Mouse (Mus musculus): ENCODE measurements around the gene Agmat. TPM values are rescaled to one million over a fixed set of nuclear protein-coding genes. Genes with fewer than 3 reads are reported as not detected.

Agmat gene
- polyA plus RNA-seq (2015; fragmentation: Nextera tagmentation; extraction: Ambion mirVana): 0.25 and 0.27 TPM in 2 replicates

GRCm38 (mm10) chr4:141746578-141747346 lies at the start of gene Agmat:
Gene Agmat, plus strand, starts transcription at chr4:141746672.
- TF ChIP-seq EP300 (IDR thresholded peaks at IDR 0.05): no peak
- TF ChIP-seq CTCF (IDR thresholded peaks at IDR 0.05): no peak
- WGBS: 21% methylated on average over 21 of the region's 25 CpGs
- Histone ChIP-seq H3K4me2 (replicated peaks; ENCODE audit: low read depth, low read length) (no peak within 1 kb of the TSS), H3K27ac (ENCODE audit: low read length) (no peak within 1 kb of the TSS), H3K36me3 (ENCODE audit: insufficient read depth, low read length) (no peaks in the 10 kb centered on the region), H3K9ac (replicated peaks; ENCODE audit: low read depth) (no peak within 1 kb of the TSS), H3K4me3 (ENCODE audit: low read depth, low read length) (no peak within 1 kb of the TSS), H3K4me1 (ENCODE audit: insufficient read depth, low read depth, low read length) (no peaks in the 10 kb centered on the region), H3K27me3 (replicated peaks; ENCODE audit: insufficient read depth, low read length) (no peaks in the 10 kb centered on the region), H3K9me3 (ENCODE audit: low read length) (no peaks in the 10 kb centered on the region)
- DNase-seq (ENCODE audit: low spot score): no peak
- no peak for ATAC-seq

- WGBS: 88% methylated on average over 2 of the region's 2 CpGs
- H3K36me3 ChIP-seq (ENCODE audit: insufficient read depth, low read length): peaks cover 60% of the 10 kb centered on the region
Observed at GRCm38 (mm10) chr4:141704625-141705024, 41.8 kb upstream of the Agmat start.

GRCm38 (mm10) chr4:141705331-141705730 lies 41.1 kb upstream of the Agmat start:
- no peak overlapping the region for H3K4me2 ChIP-seq (replicated peaks; ENCODE audit: low read depth, low read length)

More at GRCm38 (mm10) chr4:141704625-141705024, 41.8 kb upstream of the Agmat start:
- no peak overlapping the region for H3K27ac ChIP-seq (ENCODE audit: low read length)
- H3K4me2 ChIP-seq (replicated peaks; ENCODE audit: low read depth, low read length): no peak overlapping the region
- TF ChIP-seq EP300 (IDR thresholded peaks at IDR 0.05) (no peak), CTCF (IDR thresholded peaks at IDR 0.05) (no peak)
- no peaks in the 10 kb centered on the region for H3K4me1 ChIP-seq (ENCODE audit: insufficient read depth, low read depth, low read length)
- no peak for ATAC-seq
- H3K9ac ChIP-seq (replicated peaks; ENCODE audit: low read depth): no peak overlapping the region
- H3K4me3 ChIP-seq (ENCODE audit: low read depth, low read length): no peak overlapping the region
- DNase-seq (ENCODE audit: low spot score): no peak
- H3K27me3 ChIP-seq (replicated peaks; ENCODE audit: insufficient read depth, low read length): no peaks in the 10 kb centered on the region
- no peaks in the 10 kb centered on the region for H3K9me3 ChIP-seq (ENCODE audit: low read length)

GRCm38 (mm10) chr4:141708005-141708404 lies 38.5 kb upstream of the Agmat start:
- Histone ChIP-seq H3K4me2 (replicated peaks; ENCODE audit: low read depth, low read length) (no peak overlapping the region), H3K27me3 (replicated peaks; ENCODE audit: insufficient read depth, low read length) (no peaks in the 10 kb centered on the region), H3K9ac (replicated peaks; ENCODE audit: low read depth) (no peak overlapping the region), H3K4me3 (ENCODE audit: low read depth, low read length) (no peak overlapping the region), H3K36me3 (ENCODE audit: insufficient read depth, low read length) (peaks cover 55% of the 10 kb centered on the region), H3K4me1 (ENCODE audit: insufficient read depth, low read depth, low read length) (no peaks in the 10 kb centered on the region), H3K9me3 (ENCODE audit: low read length) (no peaks in the 10 kb centered on the region), H3K27ac (ENCODE audit: low read length) (no peak overlapping the region)
- TF ChIP-seq EP300 (IDR thresholded peaks at IDR 0.05) (no peak), CTCF (IDR thresholded peaks at IDR 0.05) (no peak)
- ATAC-seq (no peak), DNase-seq (ENCODE audit: low spot score) (no peak)
- WGBS: 88% methylated on average over 7 of the region's 7 CpGs

More at GRCm38 (mm10) chr4:141705331-141705730, 41.1 kb upstream of the Agmat start:
- H3K27me3 ChIP-seq (replicated peaks; ENCODE audit: insufficient read depth, low read length): no peaks in the 10 kb centered on the region
- no peaks in the 10 kb centered on the region for H3K9me3 ChIP-seq (ENCODE audit: low read length)
- no peak overlapping the region for H3K27ac ChIP-seq (ENCODE audit: low read length)
- peak; percentile 59 for ATAC-seq
- DNase-seq (ENCODE audit: low spot score): peak; percentile 50
- TF ChIP-seq EP300 (IDR thresholded peaks at IDR 0.05) (no peak), CTCF (IDR thresholded peaks at IDR 0.05) (no peak)
- H3K4me1 ChIP-seq (ENCODE audit: insufficient read depth, low read depth, low read length): no peaks in the 10 kb centered on the region
- WGBS: 80% methylated on average over 4 of the region's 4 CpGs
- no peak overlapping the region for H3K9ac ChIP-seq (replicated peaks; ENCODE audit: low read depth)
- no peak overlapping the region for H3K4me3 ChIP-seq (ENCODE audit: low read depth, low read length)
- H3K36me3 ChIP-seq (ENCODE audit: insufficient read depth, low read length): peaks cover 60% of the 10 kb centered on the region

GRCm38 (mm10) chr4:141708971-141709370 lies 37.5 kb upstream of the Agmat start:
- TF ChIP-seq EP300 (IDR thresholded peaks at IDR 0.05): no peak
- no peak for TF ChIP-seq CTCF (IDR thresholded peaks at IDR 0.05)
- Histone ChIP-seq H3K4me1 (ENCODE audit: insufficient read depth, low read depth, low read length) (no peaks in the 10 kb centered on the region), H3K9ac (replicated peaks; ENCODE audit: low read depth) (no peak overlapping the region), H3K27ac (ENCODE audit: low read length) (no peak overlapping the region), H3K27me3 (replicated peaks; ENCODE audit: insufficient read depth, low read length) (no peaks in the 10 kb centered on the region), H3K4me2 (replicated peaks; ENCODE audit: low read depth, low read length) (no peak overlapping the region), H3K9me3 (ENCODE audit: low read length) (no peaks in the 10 kb centered on the region), H3K36me3 (ENCODE audit: insufficient read depth, low read length) (peaks cover 53% of the 10 kb centered on the region), H3K4me3 (ENCODE audit: low read depth, low read length) (no peak overlapping the region)
- WGBS: 85% methylated on average over 2 of the region's 2 CpGs
- ATAC-seq (no peak), DNase-seq (ENCODE audit: low spot score) (peak; percentile 40)

- TF ChIP-seq EP300 (IDR thresholded peaks at IDR 0.05) (no peak), CTCF (IDR thresholded peaks at IDR 0.05) (no peak)
- Histone ChIP-seq H3K9ac (replicated peaks; ENCODE audit: low read depth) (no peak overlapping the region), H3K4me3 (ENCODE audit: low read depth, low read length) (no peak overlapping the region), H3K4me1 (ENCODE audit: insufficient read depth, low read depth, low read length) (no peaks in the 10 kb centered on the region), H3K27ac (ENCODE audit: low read length) (no peak overlapping the region), H3K36me3 (ENCODE audit: insufficient read depth, low read length) (peaks cover 32% of the 10 kb centered on the region), H3K27me3 (replicated peaks; ENCODE audit: insufficient read depth, low read length) (no peaks in the 10 kb centered on the region), H3K4me2 (replicated peaks; ENCODE audit: low read depth, low read length) (no peak overlapping the region), H3K9me3 (ENCODE audit: low read length) (no peaks in the 10 kb centered on the region)
- ATAC-seq: no peak
- 90% methylated on average over 1 of the region's 1 CpGs for WGBS
- DNase-seq (ENCODE audit: low spot score): no peak
Observed at GRCm38 (mm10) chr4:141711250-141711649, 35.2 kb upstream of the Agmat start.
